Mouse (Mus musculus): ENCODE measurements around the gene Stat3. TPM values are rescaled to one million over a fixed set of nuclear protein-coding genes. Genes with fewer than 3 reads are reported as not detected.

The Stat3 gene
- total and polyA plus RNA-seq, 3 experiments: 25.7 to 249 (median 64.7) TPM

GRCm38 (mm10) chr11:100942388-100942787, 3.0 kb upstream of the Stat3 start:
- no peaks in the 10 kb centered on the region for H3K27me3 ChIP-seq (ENCODE audit: control insufficient read depth in 1 of 2, insufficient read depth in 2 of 2, low read length in 2 of 2)
- H3K4me3 ChIP-seq (ENCODE audit: control insufficient read depth in 1 of 2, insufficient read depth in 1 of 2, low read depth in 2 of 2, low read length in 2 of 2): no peak overlapping the region
- peaks cover 5 to 7% of the 10 kb centered on the region in 2 experiments for H3K4me1 ChIP-seq (ENCODE audit: control insufficient read depth in 1 of 2, insufficient read depth in 2 of 2, low read length in 2 of 2)
- no peak overlapping the region for H3K9ac ChIP-seq (ENCODE audit: control insufficient read depth, low read depth, low read length, poor library complexity, severe bottlenecking)
- no peaks in the 10 kb centered on the region for H3K9me3 ChIP-seq (replicated peaks; ENCODE audit: insufficient read depth, low read length)
- no peak for DNase-seq (ENCODE audit: low read depth, low spot score)
- peaks cover 6% of the 10 kb centered on the region for H3K79me2 ChIP-seq (ENCODE audit: control insufficient read depth, insufficient read depth, low read length, poor library complexity)
- H3K36me3 ChIP-seq (ENCODE audit: control insufficient read depth in 1 of 2, insufficient read depth in 2 of 2, low read length in 2 of 2): peaks cover 0 to 10% of the 10 kb centered on the region in 2 experiments; a peak in 2 of 4 replicates
- no peak for TF ChIP-seq ZMIZ1 (IDR thresholded peaks at IDR 0.05; ENCODE audit: low read depth, low read length)
- TF ChIP-seq ETS1 (IDR thresholded peaks at IDR 0.05; ENCODE audit: low read depth, low read length): no peak
- no peak for TF ChIP-seq USF2 (IDR thresholded peaks at IDR 0.05; ENCODE audit: borderline replicate concordance in 1 of 2, insufficient read depth in 1 of 2, low read depth in 1 of 2, low read length in 2 of 2)
- TF ChIP-seq EP300 (IDR thresholded peaks at IDR 0.05; ENCODE audit: low read depth in 1 of 2, low read length in 2 of 2): no peak
- no peak for TF ChIP-seq POLR2AphosphoS2 (IDR thresholded peaks at IDR 0.05; ENCODE audit: low read length)
- TF ChIP-seq RAD21 (IDR thresholded peaks at IDR 0.05; ENCODE audit: low read depth, low read length): no peak
- H3K27ac ChIP-seq (ENCODE audit: control insufficient read depth, low read depth, low read length): no peak overlapping the region

- H3K36me3 ChIP-seq (ENCODE audit: control insufficient read depth in 1 of 2, insufficient read depth in 2 of 2, low read length in 2 of 2): peaks cover 0 to 41% of the 10 kb centered on the region in 2 experiments; a peak in 2 of 4 replicates
- no peaks in the 10 kb centered on the region for H3K27me3 ChIP-seq (ENCODE audit: control insufficient read depth in 1 of 2, insufficient read depth in 2 of 2, low read length in 2 of 2)
- H3K79me2 ChIP-seq (ENCODE audit: control insufficient read depth, insufficient read depth, low read length, poor library complexity): peaks cover 14% of the 10 kb centered on the region
- DNase-seq (ENCODE audit: low read depth, low spot score): peak; percentile 75
- no peaks in the 10 kb centered on the region for H3K9me3 ChIP-seq (replicated peaks; ENCODE audit: insufficient read depth, low read length)
- peak overlapping the region; percentile 69 to 75 for H3K4me3 ChIP-seq (ENCODE audit: control insufficient read depth in 1 of 2, insufficient read depth in 1 of 2, low read depth in 2 of 2, low read length in 2 of 2)
- peaks cover 20 to 32% of the 10 kb centered on the region in 2 experiments for H3K4me1 ChIP-seq (ENCODE audit: control insufficient read depth in 1 of 2, insufficient read depth in 2 of 2, low read length in 2 of 2)
- peak overlapping the region; percentile 19 for H3K27ac ChIP-seq (ENCODE audit: control insufficient read depth, low read depth, low read length)
- peak overlapping the region; percentile 79 for H3K9ac ChIP-seq (ENCODE audit: control insufficient read depth, low read depth, low read length, poor library complexity, severe bottlenecking)
- TF ChIP-seq POLR2AphosphoS2 (IDR thresholded peaks at IDR 0.05; ENCODE audit: low read length): peak; percentile 70; the same call in 1 of the 2 replicates
- TF ChIP-seq MYB (IDR thresholded peaks at IDR 0.05; ENCODE audit: low read depth, low read length): no peak
- no peak for TF ChIP-seq ZC3H11A (IDR thresholded peaks at IDR 0.05; ENCODE audit: low read depth, low read length)
- TF ChIP-seq CHD2 (IDR thresholded peaks at IDR 0.05; ENCODE audit: low read length): no peak
- TF ChIP-seq SIN3A (IDR thresholded peaks at IDR 0.05; ENCODE audit: low read length): no peak
- TF ChIP-seq POLR2A (IDR thresholded peaks at IDR 0.05; ENCODE audit: control insufficient read depth in 1 of 2, insufficient read depth in 1 of 2, low read depth in 1 of 2, low read length in 2 of 2, poor library complexity in 1 of 2): peak; percentile 36 to 58; a peak in 1 of 4 replicates
- TF ChIP-seq GABPA (IDR thresholded peaks at IDR 0.05; ENCODE audit: low read depth, low read length): no peak
- TF ChIP-seq ETS1 (IDR thresholded peaks at IDR 0.05; ENCODE audit: low read depth, low read length): no peak
- peak; percentile 38 for TF ChIP-seq CHD1 (IDR thresholded peaks at IDR 0.05; ENCODE audit: low read depth, low read length)
- TF ChIP-seq JUND (IDR thresholded peaks at IDR 0.05; ENCODE audit: low read depth, low read length): no peak
- TF ChIP-seq MEF2A (IDR thresholded peaks at IDR 0.05; ENCODE audit: extremely low read depth, insufficient replicate concordance, low read depth, low read length, poor library complexity, severe bottlenecking): no peak
- TF ChIP-seq NRF1 (IDR thresholded peaks at IDR 0.05; ENCODE audit: insufficient read depth, low read depth, low read length, poor library complexity, severe bottlenecking): no peak
- TF ChIP-seq USF2 (IDR thresholded peaks at IDR 0.05; ENCODE audit: borderline replicate concordance in 1 of 2, insufficient read depth in 1 of 2, low read depth in 1 of 2, low read length in 2 of 2): no peak
- TF ChIP-seq TCF12 (IDR thresholded peaks at IDR 0.05; ENCODE audit: low read depth, low read length): 0 out of 2 replicates have a peak, but pooled peaks have one; percentile 14
- no peak for TF ChIP-seq USF1 (IDR thresholded peaks at IDR 0.05; ENCODE audit: low read depth, low read length)
- TF ChIP-seq RCOR1 (IDR thresholded peaks at IDR 0.05; ENCODE audit: low read depth, low read length): no peak
- no peak for TF ChIP-seq GATA1 (IDR thresholded peaks at IDR 0.05; ENCODE audit: low read depth, low read length)
- TF ChIP-seq TBP (IDR thresholded peaks at IDR 0.05; ENCODE audit: low read depth, low read length): no peak
- no peak; the same call in 1 of the 2 replicates for TF ChIP-seq MAZ (IDR thresholded peaks at IDR 0.05; ENCODE audit: low read depth, low read length)
- TF ChIP-seq POLR2AphosphoS5 (IDR thresholded peaks at IDR 0.05; ENCODE audit: borderline replicate concordance, low read depth, low read length): no peak
- TF ChIP-seq BHLHE40 (IDR thresholded peaks at IDR 0.05; ENCODE audit: borderline replicate concordance, low read depth, low read length): no peak
- no peak for TF ChIP-seq MXI1 (IDR thresholded peaks at IDR 0.05; ENCODE audit: low read depth, low read length)
- no peak for TF ChIP-seq ZKSCAN1 (IDR thresholded peaks at IDR 0.05; ENCODE audit: low read depth, low read length)
- TF ChIP-seq MAX (IDR thresholded peaks at IDR 0.05; ENCODE audit: low read length): no peak
- TF ChIP-seq ZMIZ1 (IDR thresholded peaks at IDR 0.05; ENCODE audit: low read depth, low read length): no peak
- no peak for TF ChIP-seq TAL1 (IDR thresholded peaks at IDR 0.05; ENCODE audit: low read length)
- no peak for TF ChIP-seq KAT2A (conservative IDR thresholded peaks at IDR 0.05; ENCODE audit: low read depth, low read length)
Observed at GRCm38 (mm10) chr11:100938711-100939511, 429 bp downstream of the Stat3 start.

Data from MEL (cell line).